Mouse (Mus musculus): Measurements from ENCODE around the gene Plcxd3. TPM values are rescaled to one million over a fixed set of nuclear protein-coding genes. Genes with fewer than 3 reads are reported as not detected.

Plcxd3 gene
- polyA plus RNA-seq, 1 experiment from 2014 or later: 77.9 TPM

- no peaks in the 10 kb centered on the region for H3K36me3 ChIP-seq
- H3K27ac ChIP-seq (replicated peaks): no peak overlapping the region
- H3K9ac ChIP-seq (replicated peaks): no peak overlapping the region
- ATAC-seq (ENCODE audit: low FRiP score): no peak
- H3K4me3 ChIP-seq (replicated peaks): no peak overlapping the region
- H3K27me3 ChIP-seq (replicated peaks): no peaks in the 10 kb centered on the region
- H3K9me3 ChIP-seq (replicated peaks): no peaks in the 10 kb centered on the region
- no peak overlapping the region for H3K4me2 ChIP-seq
- H3K4me1 ChIP-seq: no peaks in the 10 kb centered on the region
Observed at GRCm38 (mm10) chr15:4387774-4388173, 12.5 kb downstream of the Plcxd3 start.

- Histone ChIP-seq H3K9ac (replicated peaks) (no peak overlapping the region), H3K4me3 (replicated peaks) (no peak overlapping the region), H3K27me3 (replicated peaks) (no peaks in the 10 kb centered on the region), H3K4me1 (no peaks in the 10 kb centered on the region), H3K36me3 (no peaks in the 10 kb centered on the region; the same call in 1 of the 2 replicates), H3K27ac (replicated peaks) (no peak overlapping the region), H3K9me3 (replicated peaks) (no peaks in the 10 kb centered on the region), H3K4me2 (no peak overlapping the region)
- ATAC-seq (ENCODE audit: low FRiP score): no peak
- WGBS: 36% methylated on average over 4 of the region's 4 CpGs
Observed at GRCm38 (mm10) chr15:4400096-4400495, 24.8 kb downstream of the Plcxd3 start.

GRCm38 (mm10) chr15:4411333-4411732 is 36.0 kb downstream of the Plcxd3 start:
- Histone ChIP-seq H3K4me1 (no peaks in the 10 kb centered on the region), H3K9ac (replicated peaks) (no peak overlapping the region), H3K4me2 (no peak overlapping the region), H3K9me3 (replicated peaks) (no peaks in the 10 kb centered on the region), H3K36me3 (no peaks in the 10 kb centered on the region), H3K4me3 (replicated peaks) (no peak overlapping the region), H3K27me3 (replicated peaks) (no peaks in the 10 kb centered on the region), H3K27ac (replicated peaks) (no peak overlapping the region)
- no peak for ATAC-seq (ENCODE audit: low FRiP score)
- 68% methylated on average over 2 of the region's 2 CpGs for WGBS

- Histone ChIP-seq H3K4me3 (replicated peaks) (no peak overlapping the region), H3K9ac (replicated peaks) (no peak overlapping the region), H3K9me3 (replicated peaks) (no peaks in the 10 kb centered on the region), H3K4me1 (no peaks in the 10 kb centered on the region), H3K4me2 (no peak overlapping the region), H3K27ac (replicated peaks) (no peak overlapping the region), H3K36me3 (no peaks in the 10 kb centered on the region), H3K27me3 (replicated peaks) (no peaks in the 10 kb centered on the region)
- ATAC-seq (ENCODE audit: low FRiP score): no peak
Observed at GRCm38 (mm10) chr15:4440081-4440480, 64.8 kb downstream of the Plcxd3 start.

- Histone ChIP-seq H3K27me3 (replicated peaks) (no peaks in the 10 kb centered on the region), H3K9me3 (replicated peaks) (no peaks in the 10 kb centered on the region), H3K4me2 (no peak overlapping the region), H3K27ac (replicated peaks) (no peak overlapping the region), H3K4me3 (replicated peaks) (no peak overlapping the region), H3K4me1 (no peaks in the 10 kb centered on the region), H3K9ac (replicated peaks) (no peak overlapping the region), H3K36me3 (no peaks in the 10 kb centered on the region)
- ATAC-seq (ENCODE audit: low FRiP score): no peak
- WGBS: 88% methylated on average over 3 of the region's 3 CpGs
Observed at GRCm38 (mm10) chr15:4496182-4496581, 120.9 kb downstream of the Plcxd3 start.

- H3K4me3 ChIP-seq (replicated peaks): no peak overlapping the region
- no peaks in the 10 kb centered on the region for H3K9me3 ChIP-seq (replicated peaks)
- 84% methylated on average over 2 of the region's 2 CpGs for WGBS
- no peaks in the 10 kb centered on the region for H3K36me3 ChIP-seq
- no peaks in the 10 kb centered on the region for H3K27me3 ChIP-seq (replicated peaks)
- no peak overlapping the region for H3K4me2 ChIP-seq
- no peak overlapping the region for H3K9ac ChIP-seq (replicated peaks)
- no peak overlapping the region for H3K27ac ChIP-seq (replicated peaks)
- H3K4me1 ChIP-seq: no peaks in the 10 kb centered on the region
- no peak for ATAC-seq (ENCODE audit: low FRiP score)
Observed at GRCm38 (mm10) chr15:4496984-4497383, 121.7 kb downstream of the Plcxd3 start.

- ATAC-seq (ENCODE audit: low FRiP score): no peak
- WGBS: 83% methylated on average over 3 of the region's 3 CpGs
- no peak overlapping the region for H3K9ac ChIP-seq (replicated peaks)
- no peak overlapping the region for H3K27ac ChIP-seq (replicated peaks)
- no peak overlapping the region for H3K4me3 ChIP-seq (replicated peaks)
- H3K4me2 ChIP-seq: no peak overlapping the region
- H3K9me3 ChIP-seq (replicated peaks): no peaks in the 10 kb centered on the region
- no peaks in the 10 kb centered on the region for H3K4me1 ChIP-seq
- no peaks in the 10 kb centered on the region for H3K27me3 ChIP-seq (replicated peaks)
- H3K36me3 ChIP-seq: no peaks in the 10 kb centered on the region
Observed at GRCm38 (mm10) chr15:4498036-4498435, 122.7 kb downstream of the Plcxd3 start.

- 93% methylated on average over 3 of the region's 3 CpGs for WGBS
- ATAC-seq (ENCODE audit: low FRiP score): no peak
Observed at GRCm38 (mm10) chr15:4503366-4503765, 128.1 kb downstream of the Plcxd3 start.

GRCm38 (mm10) chr15:4503826-4504225 is 128.5 kb downstream of the Plcxd3 start:
- 78% methylated on average over 4 of the region's 4 CpGs for WGBS
- H3K4me2 ChIP-seq: no peak overlapping the region
- no peak overlapping the region for H3K4me3 ChIP-seq (replicated peaks)
- no peaks in the 10 kb centered on the region for H3K9me3 ChIP-seq (replicated peaks)
- H3K9ac ChIP-seq (replicated peaks): no peak overlapping the region
- H3K27ac ChIP-seq (replicated peaks): no peak overlapping the region
- no peaks in the 10 kb centered on the region for H3K4me1 ChIP-seq
- H3K27me3 ChIP-seq (replicated peaks): no peaks in the 10 kb centered on the region
- no peaks in the 10 kb centered on the region for H3K36me3 ChIP-seq
- ATAC-seq (ENCODE audit: low FRiP score): no peak

More at GRCm38 (mm10) chr15:4503366-4503765, 128.1 kb downstream of the Plcxd3 start:
- no peak overlapping the region for H3K4me3 ChIP-seq (replicated peaks)
- H3K36me3 ChIP-seq: no peaks in the 10 kb centered on the region
- no peaks in the 10 kb centered on the region for H3K27me3 ChIP-seq (replicated peaks)
- no peaks in the 10 kb centered on the region for H3K9me3 ChIP-seq (replicated peaks)
- no peak overlapping the region for H3K9ac ChIP-seq (replicated peaks)
- no peak overlapping the region for H3K4me2 ChIP-seq
- H3K27ac ChIP-seq (replicated peaks): no peak overlapping the region
- H3K4me1 ChIP-seq: no peaks in the 10 kb centered on the region

GRCm38 (mm10) chr15:4514724-4515123 is 139.4 kb downstream of the Plcxd3 start:
- no peak overlapping the region for H3K4me2 ChIP-seq
- no peaks in the 10 kb centered on the region for H3K27me3 ChIP-seq (replicated peaks)
- no peak overlapping the region for H3K9ac ChIP-seq (replicated peaks)
- H3K4me1 ChIP-seq: no peaks in the 10 kb centered on the region
- ATAC-seq (ENCODE audit: low FRiP score): no peak
- H3K36me3 ChIP-seq: no peaks in the 10 kb centered on the region
- 89% methylated on average over 1 of the region's 1 CpGs for WGBS
- H3K4me3 ChIP-seq (replicated peaks): no peak overlapping the region
- H3K27ac ChIP-seq (replicated peaks): no peak overlapping the region
- H3K9me3 ChIP-seq (replicated peaks): no peaks in the 10 kb centered on the region

- no peak for ATAC-seq (ENCODE audit: low FRiP score)
- Histone ChIP-seq H3K27me3 (replicated peaks) (no peaks in the 10 kb centered on the region), H3K9me3 (replicated peaks) (no peaks in the 10 kb centered on the region), H3K4me3 (replicated peaks) (no peak overlapping the region), H3K4me1 (no peaks in the 10 kb centered on the region), H3K9ac (replicated peaks) (no peak overlapping the region), H3K4me2 (no peak overlapping the region), H3K27ac (replicated peaks) (no peak overlapping the region), H3K36me3 (no peaks in the 10 kb centered on the region)
- 76% methylated on average over 3 of the region's 3 CpGs for WGBS
Observed at GRCm38 (mm10) chr15:4524598-4524997, 149.3 kb downstream of the Plcxd3 start.

- no peak for ATAC-seq (ENCODE audit: low FRiP score)
- Histone ChIP-seq H3K36me3 (no peaks in the 10 kb centered on the region), H3K4me1 (no peaks in the 10 kb centered on the region), H3K27me3 (replicated peaks) (no peaks in the 10 kb centered on the region), H3K4me2 (no peak overlapping the region), H3K4me3 (replicated peaks) (no peak overlapping the region), H3K27ac (replicated peaks) (no peak overlapping the region), H3K9ac (replicated peaks) (no peak overlapping the region), H3K9me3 (replicated peaks) (no peaks in the 10 kb centered on the region)
- 92% methylated on average over 2 of the region's 2 CpGs for WGBS
Observed at GRCm38 (mm10) chr15:4533700-4534099, 158.4 kb downstream of the Plcxd3 start.

- Histone ChIP-seq H3K9ac (replicated peaks) (no peak overlapping the region), H3K9me3 (replicated peaks) (no peaks in the 10 kb centered on the region), H3K36me3 (no peaks in the 10 kb centered on the region), H3K27ac (replicated peaks) (no peak overlapping the region), H3K4me1 (no peaks in the 10 kb centered on the region), H3K27me3 (replicated peaks) (no peaks in the 10 kb centered on the region), H3K4me3 (replicated peaks) (no peak overlapping the region), H3K4me2 (no peak overlapping the region)
- ATAC-seq (ENCODE audit: low FRiP score): no peak
- 82% methylated on average over 5 of the region's 5 CpGs for WGBS
Observed at GRCm38 (mm10) chr15:4559121-4559520, 183.8 kb downstream of the Plcxd3 start.
